Mouse (Mus musculus) hindbrain, embryonic 14.5 days (tissue): ENCODE results near the gene Zfand4. TPM values are rescaled to one million over a fixed set of nuclear protein-coding genes. Genes with fewer than 3 reads are reported as not detected.

Experiments used
- ATAC-seq: fragments of 200-750 bp; cut with Nextera tagmentation; 2 replicates; pipeline ENCODE4 v1.8.0; 2017; ENCODE audit warnings: moderate number of reproducible peaks, mild to moderate bottlenecking, moderate TSS enrichment, moderate library complexity; ENCODE audit not compliant: low FRiP score
- DNase-seq: peaks from one replicate; pipeline ENCODE4 v3.0.0-alpha.2; 2015; ENCODE audit warnings: low spot score
- H3K27ac ChIP-seq: fragments of 300-500 bp; sonication (generic); 2 replicates; pipeline ENCODE4 v1.5.1; 2014; ENCODE audit warnings: mild to moderate bottlenecking, moderate library complexity
- H3K27me3 ChIP-seq: fragments of 300-500 bp; sonication (generic); 2 replicates; pipeline ENCODE4 v1.6.1; 2014; ENCODE audit warnings: mild to moderate bottlenecking, low read length, mixed read lengths; ENCODE audit not compliant: control insufficient read depth, insufficient read depth
- H3K36me3 ChIP-seq: fragments of 300-500 bp; sonication (generic); replicated peaks from 2 replicates; pipeline ENCODE4 v1.6.1; 2014; ENCODE audit not compliant: control insufficient read depth, insufficient read depth
- H3K4me1 ChIP-seq: fragments of 300-500 bp; sonication (generic); replicated peaks from 2 replicates; pipeline ENCODE4 v1.6.1; 2014; ENCODE audit warnings: antibody characterized with exemption, low read length, mixed read lengths; ENCODE audit not compliant: control insufficient read depth, insufficient read depth
- H3K4me2 ChIP-seq: fragments of 300-500 bp; sonication (generic); replicated peaks from 2 replicates; pipeline ENCODE4 v1.6.1; 2014; ENCODE audit warnings: mild to moderate bottlenecking, moderate library complexity
- H3K4me3 ChIP-seq: fragments of 300-500 bp; sonication (generic); replicated peaks from 2 replicates; pipeline ENCODE4 v1.5.1; 2014; ENCODE audit warnings: mild to moderate bottlenecking, low read length
- H3K9ac ChIP-seq: fragments of 300-500 bp; sonication (generic); 2 replicates; pipeline ENCODE4 v1.6.1; 2014
- H3K9me3 ChIP-seq: fragments of 300-500 bp; sonication (generic); 2 replicates; pipeline ENCODE4 v1.6.1; 2016; ENCODE audit warnings: low read length; ENCODE audit not compliant: control insufficient read depth
- WGBS: fragments of 180-500 bp; shearing (Covaris S2); extraction: QIAGEN DNeasy Blood & Tissue Kit; methylation state at CpG from one replicate; pipeline ENCODE4 v1.1.7; 2014; 5-methylcytosine and 5-hydroxymethylcytosine counted together
- polyA plus RNA-seq: library from polyadenylated mRNA; unstranded; fragments of >200 nt; fragmentation: Nextera tagmentation; extraction: Ambion mirVana; gene quantifications from 2 replicates; pipeline ENCODE4 v1.2.1, GENCODE M21; 2014

The Zfand4 gene
- polyA plus RNA-seq, 1 experiment from 2014 or later = 6.7 TPM

- H3K9me3 ChIP-seq = no peaks in the 10 kb centered on the region
- no peak overlapping the region for H3K4me3 ChIP-seq
- H3K4me1 ChIP-seq = no peaks in the 10 kb centered on the region
- ATAC-seq (no peak), DNase-seq (no peak)
- no peaks in the 10 kb centered on the region for H3K36me3 ChIP-seq
- H3K9ac ChIP-seq = no peak overlapping the region
- 60% methylated on average over 3 of the region's 3 CpGs for WGBS
- no peak overlapping the region for H3K4me2 ChIP-seq
- no peaks in the 10 kb centered on the region for H3K27me3 ChIP-seq
- H3K27ac ChIP-seq = no peak overlapping the region
Measured at GRCm38 (mm10) chr6:116283280-116283679, 19.3 kb downstream of the Zfand4 start.

GRCm38 (mm10) chr6:116286321-116286720 lies 22.3 kb downstream of the Zfand4 start:
- Histone ChIP-seq H3K4me3 (no peak overlapping the region), H3K9ac (no peak overlapping the region), H3K9me3 (no peaks in the 10 kb centered on the region), H3K27ac (no peak overlapping the region), H3K36me3 (0 out of 2 replicates have a peak, but pooled peaks cover 5% of the 10 kb centered on the region), H3K4me1 (no peaks in the 10 kb centered on the region), H3K27me3 (no peaks in the 10 kb centered on the region), H3K4me2 (no peak overlapping the region)
- WGBS = 94% methylated on average over 4 of the region's 4 CpGs
- ATAC-seq = no peak
- DNase-seq = no peak

DNA sequence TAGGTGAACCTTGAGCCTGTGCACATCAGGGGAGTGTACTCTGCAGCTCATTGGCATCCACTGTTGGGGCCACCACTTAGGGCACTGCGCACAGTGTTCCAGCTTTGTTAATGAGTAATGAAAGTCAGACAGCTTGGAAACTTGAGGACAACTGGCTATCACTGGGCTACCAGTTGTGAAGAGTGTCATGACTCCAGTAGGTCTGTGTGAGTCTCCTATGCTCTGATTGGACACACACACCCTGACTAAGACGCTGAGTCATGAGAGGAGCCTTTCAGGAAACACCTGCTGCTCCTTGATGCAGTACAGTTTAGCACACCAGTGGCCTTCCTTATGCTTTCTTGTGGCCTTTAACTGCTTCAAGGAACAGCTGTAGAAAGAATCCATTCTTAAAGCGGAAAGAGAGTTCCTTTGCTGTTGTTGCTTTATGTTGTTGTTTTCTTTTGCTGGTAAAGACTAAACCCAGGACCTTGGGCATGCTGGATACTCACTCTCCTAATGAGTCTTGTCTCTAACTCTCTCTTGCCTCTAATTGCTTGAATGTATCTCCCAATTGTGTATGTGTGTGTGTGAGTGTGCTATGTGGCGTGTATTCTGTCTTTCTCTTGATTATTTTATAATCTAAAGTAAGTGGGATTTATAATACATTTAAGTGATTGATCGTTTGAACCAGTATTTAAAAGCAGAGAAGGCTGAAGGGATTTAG lies 23.0 kb downstream of the Zfand4 start:
- 84% methylated on average over 5 of the region's 5 CpGs for WGBS

GRCm38 (mm10) chr6:116311411-116311810 lies 47.4 kb downstream of the Zfand4 start:
- Histone ChIP-seq H3K4me3 (no peak overlapping the region), H3K9ac (no peak overlapping the region), H3K27ac (no peak overlapping the region), H3K27me3 (no peaks in the 10 kb centered on the region), H3K36me3 (no peaks in the 10 kb centered on the region), H3K4me2 (no peak overlapping the region), H3K9me3 (no peaks in the 10 kb centered on the region), H3K4me1 (no peaks in the 10 kb centered on the region)
- 95% methylated on average over 2 of the region's 2 CpGs for WGBS
- ATAC-seq (no peak), DNase-seq (no peak)

More for the DNA sequence above, 23.0 kb downstream of the Zfand4 start:
- H3K9ac ChIP-seq = no peak overlapping the region
- no peak overlapping the region for H3K27ac ChIP-seq
- H3K4me2 ChIP-seq = no peak overlapping the region
- no peaks in the 10 kb centered on the region for H3K27me3 ChIP-seq
- no peak overlapping the region for H3K4me3 ChIP-seq
- H3K4me1 ChIP-seq = no peaks in the 10 kb centered on the region
- H3K9me3 ChIP-seq = no peaks in the 10 kb centered on the region
- ATAC-seq (no peak), DNase-seq (no peak)
- 0 out of 2 replicates have a peak, but pooled peaks cover 5% of the 10 kb centered on the region for H3K36me3 ChIP-seq

DNA sequence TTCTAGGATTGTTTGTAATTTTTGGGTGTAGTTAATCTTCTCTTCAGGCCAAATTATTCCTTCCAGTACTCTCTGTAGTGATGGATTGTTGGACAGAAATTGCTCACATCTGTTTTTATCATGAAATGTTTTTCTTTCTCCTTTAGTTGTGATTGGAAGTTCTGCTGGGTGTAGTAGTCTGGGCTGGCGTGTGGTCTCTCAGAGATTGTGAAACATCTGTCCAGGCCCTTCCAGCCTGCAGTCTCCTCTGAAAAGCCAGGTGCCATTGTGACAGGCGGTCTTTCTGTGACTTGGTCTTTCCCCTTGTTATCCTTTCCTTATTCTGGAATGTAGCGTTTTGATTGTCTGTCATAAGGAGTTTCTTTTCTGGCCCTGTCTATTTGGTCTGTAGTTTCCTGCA lies 55.2 kb downstream of the Zfand4 start:
- ATAC-seq (no peak), DNase-seq (no peak)
- Histone ChIP-seq H3K9me3 (no peaks in the 10 kb centered on the region), H3K4me3 (no peak overlapping the region), H3K27me3 (no peaks in the 10 kb centered on the region), H3K4me1 (no peaks in the 10 kb centered on the region), H3K27ac (no peak overlapping the region), H3K36me3 (no peaks in the 10 kb centered on the region), H3K4me2 (no peak overlapping the region), H3K9ac (no peak overlapping the region)
- 91% methylated on average over 3 of the region's 3 CpGs for WGBS

DNA sequence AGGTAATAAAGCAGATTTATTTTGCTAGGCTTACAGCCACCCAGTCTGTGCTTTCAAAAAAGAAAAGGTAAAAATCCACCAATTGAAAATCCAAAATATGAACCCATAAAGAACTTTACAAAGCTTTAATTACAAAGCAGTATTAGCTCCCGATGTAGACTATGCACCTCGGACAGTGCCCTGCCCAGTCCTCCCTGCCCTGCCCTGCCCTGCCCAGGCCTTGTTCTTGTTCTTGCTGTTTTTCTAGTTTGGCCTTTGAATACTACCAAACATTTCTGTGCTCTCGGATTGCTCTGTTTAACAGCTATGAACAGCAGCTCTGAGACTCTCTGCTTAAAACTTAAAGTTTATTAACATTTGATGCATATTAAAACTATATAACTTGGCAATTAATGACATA lies 62.6 kb downstream of the Zfand4 start:
- H3K4me2 ChIP-seq = no peak overlapping the region
- no peaks in the 10 kb centered on the region for H3K27me3 ChIP-seq
- H3K4me1 ChIP-seq = no peaks in the 10 kb centered on the region
- ATAC-seq (no peak), DNase-seq (no peak)
- no peak overlapping the region for H3K4me3 ChIP-seq
- H3K27ac ChIP-seq = no peak overlapping the region
- no peak overlapping the region for H3K9ac ChIP-seq
- H3K9me3 ChIP-seq = no peaks in the 10 kb centered on the region
- WGBS = 90% methylated on average over 3 of the region's 3 CpGs
- H3K36me3 ChIP-seq = no peaks in the 10 kb centered on the region

GRCm38 (mm10) chr6:116331396-116331795 lies 67.4 kb downstream of the Zfand4 start:
- Histone ChIP-seq H3K4me3 (no peak overlapping the region), H3K4me1 (no peaks in the 10 kb centered on the region), H3K36me3 (no peaks in the 10 kb centered on the region), H3K9ac (no peak overlapping the region), H3K9me3 (no peaks in the 10 kb centered on the region), H3K27me3 (no peaks in the 10 kb centered on the region), H3K27ac (no peak overlapping the region), H3K4me2 (no peak overlapping the region)
- ATAC-seq = no peak
- 87% methylated on average over 2 of the region's 2 CpGs for WGBS
- no peak for DNase-seq

DNA sequence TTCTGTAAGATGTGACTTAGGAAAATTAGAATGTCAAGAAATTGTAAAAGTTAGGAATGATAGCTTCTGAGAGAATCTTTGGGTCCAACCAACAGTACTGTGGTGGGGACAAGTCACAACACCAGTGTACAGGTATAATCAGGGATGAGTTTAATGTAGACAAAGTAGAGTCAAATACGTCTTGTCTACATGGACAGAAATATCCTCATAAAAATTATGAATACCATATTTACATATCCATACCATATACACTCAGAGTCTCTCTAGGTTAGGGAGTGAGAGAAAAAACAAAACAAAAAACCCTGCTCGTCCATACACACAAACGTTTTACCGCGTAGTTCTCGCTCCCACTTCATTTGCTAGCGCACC lies 73.4 kb downstream of the Zfand4 start:
- Histone ChIP-seq H3K27ac (peak overlapping the region; percentile 86), H3K4me1 (peaks cover 20% of the 10 kb centered on the region), H3K9ac (peak overlapping the region; percentile 92), H3K36me3 (no peaks in the 10 kb centered on the region; the same call in 1 of the 2 replicates), H3K4me3 (peak overlapping the region; percentile 95), H3K4me2 (peak overlapping the region; percentile 66), H3K9me3 (peaks cover 4% of the 10 kb centered on the region; the same call in 1 of the 2 replicates), H3K27me3 (no peaks in the 10 kb centered on the region)
- WGBS = 2% methylated on average over 7 of the region's 7 CpGs
- ATAC-seq = peak; percentile 44
- DNase-seq = peak; percentile 29

DNA sequence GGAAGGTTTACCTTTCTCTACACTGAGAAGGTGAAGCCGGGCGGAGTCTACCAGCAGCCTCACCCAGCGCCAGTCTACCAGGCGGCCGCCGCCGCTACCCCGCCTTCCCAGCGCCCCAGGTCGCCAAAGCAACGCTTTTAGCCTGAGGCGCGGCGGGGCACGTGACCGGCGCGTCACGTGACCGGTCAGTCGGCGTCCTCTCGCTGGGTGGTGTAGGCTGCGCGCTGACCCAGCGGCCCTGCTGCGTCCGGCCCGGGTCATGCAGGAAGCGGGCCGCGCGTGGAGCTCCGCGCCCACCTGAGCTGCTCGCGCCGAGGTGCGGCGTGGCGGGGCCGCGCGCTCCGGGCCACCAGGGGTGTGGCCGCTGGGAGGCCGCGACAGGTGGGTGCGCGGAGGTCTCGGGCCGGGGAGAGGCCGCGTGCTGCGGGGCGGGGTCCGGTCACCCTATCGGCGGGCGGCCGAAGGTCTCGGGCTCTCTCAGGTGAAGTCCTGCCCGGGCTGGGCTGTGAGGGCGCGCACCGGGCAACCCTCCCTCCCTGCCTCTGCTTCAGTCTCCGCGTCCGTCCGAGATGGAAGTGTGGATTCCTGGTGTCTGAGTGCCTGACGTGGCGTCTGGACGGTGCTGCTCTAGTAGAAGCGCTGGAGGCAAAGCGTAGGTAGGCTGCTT lies 73.9 kb downstream of the Zfand4 start, which contains the start of gene March8:
TSS of gene March8 (plus strand) at position 190 of the 667 bp plus-strand sequence.
- peaks cover 4% of the 10 kb centered on the region; the same call in 1 of the 2 replicates for H3K9me3 ChIP-seq
- peak; percentile 96 for ATAC-seq
- H3K4me3 ChIP-seq = peak within 1 kb of the TSS; percentile 95
- DNase-seq = peak; percentile 92
- peak within 1 kb of the TSS; percentile 66 for H3K4me2 ChIP-seq
- H3K4me1 ChIP-seq = peaks cover 20% of the 10 kb centered on the region
- peak within 1 kb of the TSS; percentile 92 for H3K9ac ChIP-seq
- no peaks in the 10 kb centered on the region; the same call in 1 of the 2 replicates for H3K36me3 ChIP-seq
- under 1% methylated on average over 75 of the region's 75 CpGs for WGBS
- H3K27ac ChIP-seq = peak within 1 kb of the TSS; percentile 86
- H3K27me3 ChIP-seq = no peaks in the 10 kb centered on the region
